Mouse (Mus musculus) gastrocnemius, postnatal 4 days (tissue): ENCODE data around the gene Wdr18. TPM values are rescaled to one million over a fixed set of nuclear protein-coding genes. Genes with fewer than 3 reads are reported as not detected.
"Not testable (repeated sequence)": the region's sequence is repeated elsewhere in the genome, so short reads cannot be mapped to it uniquely, and the experiment has no call there.

Experiments used
- DNase-seq, 2 experiments: peaks; one replicate each; pipeline ENCODE4 v3.0.0; 2021 to 2022; ENCODE audit warnings: low spot score in 2 of 2, mixed read lengths in 2 of 2
- total RNA-seq, 2 experiments: library from RNA; stranded (reverse); gene quantifications; 2 replicates each; pipeline ENCODE4 v1.2.3; 2021

Gene Wdr18
- total RNA-seq, 2 experiments from 2014 or later: 27.7 to 28.3 TPM

DNA sequence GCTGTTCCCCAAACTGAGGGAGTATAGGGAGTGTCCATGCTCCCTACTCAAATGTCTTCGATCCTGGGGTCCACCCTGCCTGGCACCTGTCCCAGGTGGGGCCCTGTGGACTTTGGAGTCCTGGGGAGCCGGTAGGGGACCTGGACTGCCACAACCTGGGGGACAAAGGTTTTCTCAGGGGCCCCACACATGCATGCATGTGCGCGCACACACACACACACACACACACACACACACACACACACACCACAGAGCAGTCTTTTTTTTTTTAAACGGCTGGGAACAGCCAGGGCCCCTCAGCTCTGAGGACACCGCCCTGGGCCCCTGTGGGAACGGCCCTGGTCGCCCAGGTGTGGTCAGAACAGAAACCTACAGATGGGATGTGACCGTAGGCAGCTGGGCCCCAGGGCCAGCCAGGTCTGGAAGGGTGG lies 16.5 kb upstream of the Wdr18 start:
- no peak for DNase-seq

DNA sequence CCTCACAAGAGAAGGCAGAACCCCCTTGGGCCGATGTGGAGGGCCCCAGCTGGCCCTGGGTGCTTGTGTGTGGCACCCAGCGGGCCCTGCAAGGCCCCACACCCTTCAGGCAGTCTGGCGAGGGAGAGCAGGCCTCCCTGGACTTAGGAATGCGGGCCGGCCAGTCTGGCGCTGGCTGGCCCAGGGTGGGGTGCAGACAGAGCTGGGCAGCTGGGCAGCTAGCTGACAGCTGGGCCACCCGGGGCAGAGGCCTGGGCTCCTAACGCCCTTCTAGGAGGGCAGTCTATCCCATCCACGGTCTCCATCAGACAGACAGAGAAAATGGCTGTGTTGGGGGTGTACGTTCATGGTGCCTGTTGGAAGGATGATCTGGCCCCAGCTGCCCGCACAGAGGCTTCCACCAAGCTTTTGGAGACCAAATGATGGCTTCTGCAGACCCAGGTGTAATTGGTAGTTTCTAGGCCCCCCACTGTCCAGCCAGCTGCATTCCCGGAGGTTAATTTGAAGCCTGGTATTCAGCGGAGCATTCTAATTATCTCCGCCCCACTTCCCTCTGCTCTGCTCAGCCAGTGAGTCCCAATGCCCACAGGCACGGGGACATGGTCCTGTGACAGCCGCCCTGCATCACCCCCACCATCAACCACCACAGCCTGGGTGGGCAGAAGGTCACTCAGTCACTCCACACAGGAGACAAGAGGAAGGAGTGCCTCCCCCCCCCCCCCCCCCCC lies 14.3 kb upstream of the Wdr18 start:
- no peak for DNase-seq

DNA sequence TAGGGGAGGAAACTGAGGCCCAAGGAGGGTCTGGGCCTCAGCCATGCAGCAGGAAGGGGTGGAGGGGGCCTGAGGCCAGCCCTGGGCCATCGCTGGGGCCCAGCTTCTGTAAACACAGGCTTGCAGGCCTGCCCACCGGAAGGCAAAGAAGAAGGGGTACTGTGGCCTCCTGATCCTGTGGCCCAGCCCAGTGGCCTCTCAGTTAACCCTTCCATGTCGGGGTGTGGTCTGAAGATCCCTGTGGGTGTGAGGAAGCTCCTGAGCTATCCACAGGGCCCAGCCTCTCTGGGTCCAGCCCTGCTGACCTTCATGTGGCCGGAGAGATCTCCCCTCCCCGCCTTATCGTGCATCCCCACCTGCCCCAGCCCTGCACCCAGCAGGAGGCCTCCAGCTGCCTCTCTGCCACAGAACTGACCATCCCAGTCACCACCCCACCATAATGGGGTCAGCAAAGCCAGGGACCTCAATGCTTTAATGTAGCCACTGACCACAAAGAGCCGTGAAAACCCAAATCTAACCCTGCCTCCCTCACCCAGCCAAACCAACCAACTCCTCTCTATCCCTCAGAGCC lies 13.1 kb upstream of the Wdr18 start:
- DNase-seq: no peak

DNA sequence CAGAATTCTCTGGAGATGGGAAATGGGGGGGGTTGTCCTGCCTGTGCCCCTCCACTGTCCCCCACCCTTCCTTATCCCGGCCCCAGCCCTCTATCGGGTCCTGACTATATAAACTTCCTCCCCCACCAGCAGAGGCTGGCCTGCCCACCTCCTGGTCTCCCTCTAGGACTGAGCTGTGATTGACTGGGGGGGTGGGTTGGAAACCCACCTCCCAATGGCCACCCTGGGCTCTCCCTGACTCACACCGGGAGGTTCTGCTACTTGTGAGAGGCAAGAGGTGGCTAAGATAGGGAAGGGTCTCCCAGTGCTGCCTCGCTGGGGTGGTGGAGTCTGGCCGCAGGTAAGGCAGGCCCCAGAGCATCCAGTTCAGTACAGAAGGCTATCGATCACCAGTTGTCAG lies 12.4 kb upstream of the Wdr18 start:
- DNase-seq: no peak

DNA sequence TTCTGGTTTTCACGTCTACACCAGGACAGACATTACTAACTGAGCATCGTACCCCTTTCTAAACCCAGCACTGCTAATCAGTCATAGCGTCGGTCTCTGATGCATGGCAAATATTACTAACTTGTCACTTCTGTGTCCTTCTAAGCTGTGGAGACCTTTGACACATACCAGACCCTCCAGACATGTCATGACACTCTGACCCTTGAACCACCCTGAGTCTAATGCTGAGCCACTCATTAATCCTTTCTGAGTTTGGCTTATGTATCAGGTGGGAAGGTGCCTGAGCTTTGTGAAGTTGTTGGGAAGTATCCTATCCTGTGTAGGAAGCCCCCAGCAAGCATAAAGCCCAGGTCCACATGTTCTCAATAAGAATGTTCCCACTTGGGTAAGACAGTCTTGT lies 10.1 kb upstream of the Wdr18 start:
- no peak for DNase-seq

DNA sequence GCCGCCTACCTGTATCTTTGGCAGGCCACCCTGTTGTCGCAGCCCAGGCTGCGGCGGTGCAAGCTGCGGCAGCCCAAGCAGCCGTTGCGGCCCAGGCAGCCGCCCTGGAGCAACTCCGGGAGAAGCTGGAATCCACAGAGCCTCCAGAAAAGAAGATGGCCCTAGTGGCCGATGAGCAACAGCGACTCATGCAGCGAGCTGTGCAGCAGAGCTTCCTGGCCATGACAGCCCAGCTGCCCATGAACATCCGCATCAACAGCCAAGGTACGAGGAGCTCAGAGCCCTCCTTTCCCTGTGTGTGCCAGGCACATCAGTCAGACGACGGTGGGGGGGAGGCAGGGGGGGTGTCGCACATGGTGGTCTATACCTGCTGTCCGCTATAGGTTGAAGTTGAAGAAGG lies 9.3 kb upstream of the Wdr18 start:
- DNase-seq: no peak

DNA sequence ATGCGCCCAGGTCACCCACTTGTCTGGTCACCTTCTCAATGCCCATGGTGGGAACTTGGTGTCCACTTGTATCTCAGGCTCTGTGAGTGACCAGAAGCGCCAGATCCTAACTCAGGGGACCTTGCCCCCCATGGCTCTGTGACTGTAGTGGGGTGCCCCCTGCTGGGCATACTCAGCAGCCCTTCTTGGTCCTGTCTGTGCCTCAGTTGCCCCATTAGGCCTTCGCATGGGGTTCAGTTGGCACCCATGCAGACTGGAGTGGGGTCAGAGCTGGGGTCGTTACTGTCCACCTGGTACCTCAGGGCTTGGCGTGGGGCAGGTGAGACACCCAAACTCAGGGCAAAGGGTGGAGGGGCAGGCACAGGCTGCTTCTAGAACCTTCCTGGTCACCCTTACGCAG lies 6.0 kb upstream of the Wdr18 start:
- DNase-seq: no peak

DNA sequence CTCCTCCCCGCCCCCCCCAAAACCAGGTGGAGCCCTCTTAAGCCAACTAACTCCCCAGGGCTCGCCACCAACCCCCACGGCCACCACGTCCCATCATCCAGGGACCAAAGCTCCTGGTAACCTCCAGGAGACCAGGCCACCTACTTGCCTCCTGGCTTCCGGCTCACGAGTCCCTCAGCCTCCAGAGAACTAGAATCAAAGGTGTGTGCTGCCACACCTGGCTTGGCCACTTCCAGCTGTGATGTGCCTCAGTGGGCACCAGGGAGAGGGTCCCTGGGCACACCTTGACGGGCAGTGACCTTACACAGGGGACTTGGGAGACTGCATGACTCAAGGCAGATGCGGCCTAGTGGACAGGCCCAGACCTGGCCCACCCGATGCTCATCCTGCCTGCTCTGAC lies 4.3 kb upstream of the Wdr18 start:
- no peak for DNase-seq

DNA sequence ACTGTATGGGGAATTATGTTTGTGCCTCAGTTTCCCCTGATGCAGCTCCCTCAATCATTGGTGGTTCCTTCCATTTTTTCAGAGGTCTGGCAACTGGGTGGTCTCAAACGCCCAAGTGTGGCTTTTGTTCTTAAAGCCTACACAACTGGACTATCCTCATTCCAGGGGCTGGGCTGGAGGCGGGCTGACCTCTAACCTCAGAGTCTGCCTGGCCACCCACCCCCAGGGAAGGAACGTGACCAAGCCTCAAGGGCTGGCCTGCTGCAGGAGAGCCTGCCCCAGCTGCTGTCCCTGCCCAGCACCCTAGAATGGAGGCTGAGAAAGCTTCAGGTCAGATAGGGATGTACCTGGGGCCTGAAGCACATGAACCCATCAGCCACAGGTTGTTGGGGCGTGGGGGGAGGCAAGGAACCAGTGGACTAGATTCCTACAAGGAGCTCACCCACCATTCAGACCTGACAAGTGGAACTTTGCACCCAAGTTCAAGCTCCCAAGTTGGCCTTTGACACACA lies 3.3 kb upstream of the Wdr18 start:
- no peak for DNase-seq

DNA sequence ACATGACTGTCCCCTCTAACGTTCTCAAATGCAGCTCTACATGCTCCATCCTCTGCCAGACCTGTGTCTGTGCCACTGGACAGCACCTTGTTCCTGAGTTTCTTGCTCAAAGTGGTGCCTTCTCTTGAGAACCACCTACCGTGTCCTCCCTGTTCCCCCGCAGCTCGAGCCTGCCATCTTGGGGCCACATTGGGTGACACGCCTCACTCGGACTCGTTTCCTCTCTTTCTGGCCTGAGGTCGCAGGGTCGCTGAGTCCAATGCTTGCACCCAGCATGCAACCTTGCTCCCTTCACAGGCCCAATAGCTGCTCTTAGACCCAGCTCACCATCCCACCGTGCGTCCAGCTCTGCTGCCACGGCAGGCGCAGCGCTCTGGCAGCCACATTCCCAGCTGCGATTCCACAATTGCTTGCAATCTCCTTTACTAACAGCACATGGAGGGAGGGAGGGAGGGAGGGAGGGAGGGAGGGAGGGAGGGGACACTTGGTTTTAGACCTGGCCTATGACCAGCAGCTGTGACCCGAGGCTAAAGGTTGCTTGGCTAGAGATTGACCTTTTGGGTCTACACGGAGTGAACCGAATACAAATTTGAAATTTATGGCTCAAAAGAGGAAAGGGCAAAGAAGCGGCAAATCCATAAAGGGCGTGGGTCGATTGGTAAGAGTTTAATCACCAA lies 1.7 kb upstream of the Wdr18 start:
- DNase-seq: peak; percentile 70 to 81

DNA sequence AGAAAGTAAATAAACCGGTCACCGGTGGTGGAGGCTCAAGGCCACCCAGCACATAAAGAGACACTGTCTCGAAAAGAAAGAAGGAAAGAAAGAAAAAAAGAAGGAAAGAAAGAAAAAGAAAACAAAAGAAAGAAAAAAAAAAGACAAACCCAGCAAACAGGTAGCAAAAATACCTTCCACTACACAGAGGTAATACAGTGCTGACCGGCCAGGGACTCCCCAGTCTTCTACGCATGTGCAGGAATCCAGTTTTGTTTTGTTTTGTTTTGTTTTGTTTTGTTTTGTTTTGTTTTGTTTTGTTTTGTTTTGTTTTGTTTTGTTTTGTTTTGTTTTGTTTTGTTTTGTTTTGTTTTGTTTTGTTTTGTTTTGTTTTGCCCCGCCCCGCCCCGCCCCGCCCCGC lies 540 bp upstream of the Wdr18 start:
- DNase-seq: not testable (repeated sequence)

DNA sequence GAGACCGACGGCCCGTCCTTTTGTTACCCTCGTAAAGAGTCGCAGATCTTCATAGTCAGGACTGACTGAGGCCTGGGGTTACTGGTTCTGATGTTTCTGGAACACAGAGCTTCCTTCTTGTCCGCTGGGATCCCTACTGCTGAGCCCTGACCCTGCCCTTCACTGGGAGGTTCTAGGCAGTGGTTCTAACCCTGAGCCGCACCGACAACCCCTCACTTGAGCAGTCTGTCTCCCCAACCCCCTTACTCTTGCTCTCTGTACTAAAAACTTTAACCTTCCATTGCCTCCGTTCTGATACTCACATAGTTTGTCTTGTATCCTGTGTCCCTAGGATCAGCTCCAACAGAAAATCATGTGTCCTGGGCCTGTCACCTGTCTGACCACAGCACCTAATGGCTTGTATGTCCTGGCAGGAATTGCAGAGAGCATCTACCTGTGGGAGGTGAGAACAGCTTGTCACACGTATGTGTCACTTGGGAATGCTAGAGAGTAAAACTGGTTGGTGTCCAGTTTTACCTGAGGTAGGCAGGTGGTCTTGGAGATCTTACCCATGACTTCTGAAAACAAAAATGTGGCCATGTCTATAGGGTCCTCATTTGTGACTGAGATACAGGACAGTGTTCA lies 831 bp downstream of the Wdr18 start:
- no peak for DNase-seq

DNA sequence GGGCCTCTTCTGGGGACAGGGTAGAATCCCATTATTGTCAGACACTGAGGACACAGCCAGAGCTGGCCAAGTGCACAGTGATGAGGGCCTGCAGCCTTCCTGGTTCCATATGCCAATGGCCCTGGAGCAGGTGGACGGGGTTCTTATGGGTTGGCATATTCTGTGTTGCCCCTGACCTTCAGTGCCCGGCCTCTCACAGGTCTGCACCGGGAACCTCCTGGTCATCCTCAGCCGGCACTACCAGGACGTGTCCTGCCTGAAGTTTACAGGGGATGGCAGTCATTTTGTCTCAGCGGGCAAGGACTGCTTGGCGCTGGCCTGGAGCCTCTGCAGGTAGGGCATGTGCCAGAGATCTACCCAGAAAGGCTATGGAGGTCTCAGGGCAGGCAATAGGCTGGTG lies 4.8 kb downstream of the Wdr18 start:
- DNase-seq: no peak

DNA sequence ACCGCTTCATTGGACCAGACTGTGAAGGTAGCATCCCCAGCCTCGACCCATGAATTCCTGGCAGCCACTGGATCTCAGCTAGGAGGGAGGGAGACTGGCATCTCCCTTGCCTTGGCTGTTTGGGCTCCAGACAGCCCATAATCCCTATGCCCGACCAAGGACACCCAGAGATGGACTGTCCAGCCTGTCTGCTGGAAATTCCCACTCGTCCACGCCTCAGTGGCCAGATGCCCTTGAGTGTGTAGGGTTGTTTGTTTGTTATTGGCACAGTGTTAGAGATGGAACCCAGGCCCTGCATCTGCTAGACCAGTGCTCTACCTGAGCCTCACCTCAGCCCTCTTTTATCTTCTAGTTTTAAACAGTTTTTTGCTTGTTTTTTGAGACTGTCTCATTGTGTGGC lies 5.4 kb downstream of the Wdr18 start:
- DNase-seq: no peak

DNA sequence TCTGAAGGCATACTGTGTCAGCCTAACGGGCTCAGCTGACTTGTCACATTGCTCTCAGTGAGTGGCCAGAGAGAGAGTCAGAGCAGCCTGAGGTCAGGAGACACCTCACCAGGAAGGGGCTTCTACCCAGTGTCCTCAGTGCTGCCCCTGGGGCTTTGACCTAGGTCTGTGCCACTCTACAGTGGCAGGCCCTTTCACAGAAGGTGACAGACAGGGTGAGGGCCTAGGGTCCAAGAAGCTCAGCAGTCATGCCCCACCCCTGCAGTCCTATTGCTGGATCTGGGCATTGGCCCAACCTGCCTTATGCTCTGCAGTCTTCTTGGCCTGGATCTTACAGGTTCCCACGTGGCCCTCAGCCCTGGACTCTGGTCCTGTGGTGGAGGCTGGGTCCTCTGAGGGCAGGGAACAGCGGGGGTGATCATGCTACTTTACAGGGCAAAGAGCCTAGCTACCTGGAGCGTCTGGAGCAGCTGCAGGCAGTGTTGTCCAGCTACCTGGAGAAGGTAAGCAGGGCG lies 7.0 kb downstream of the Wdr18 start:
- no peak for DNase-seq

DNA sequence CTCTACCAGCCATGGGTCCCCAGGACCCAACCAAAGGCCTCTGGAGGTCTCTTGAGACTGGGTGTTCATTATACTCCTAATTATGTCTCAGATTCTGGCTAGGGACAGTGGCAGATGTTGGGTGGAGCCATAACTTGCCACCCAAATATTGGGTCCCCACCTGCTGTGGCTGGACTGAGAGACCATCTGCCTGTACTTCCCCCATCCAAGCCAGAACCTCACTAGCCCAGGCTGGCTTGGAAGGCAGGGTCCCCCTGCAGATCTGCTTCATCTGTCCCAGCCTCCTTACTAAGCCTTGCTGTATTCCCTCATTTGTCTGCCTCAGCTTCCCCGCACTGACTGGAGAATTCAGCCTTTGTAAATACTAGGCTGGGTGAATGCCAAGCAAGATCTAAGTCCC lies 8.2 kb downstream of the Wdr18 start:
- no peak for DNase-seq

DNA sequence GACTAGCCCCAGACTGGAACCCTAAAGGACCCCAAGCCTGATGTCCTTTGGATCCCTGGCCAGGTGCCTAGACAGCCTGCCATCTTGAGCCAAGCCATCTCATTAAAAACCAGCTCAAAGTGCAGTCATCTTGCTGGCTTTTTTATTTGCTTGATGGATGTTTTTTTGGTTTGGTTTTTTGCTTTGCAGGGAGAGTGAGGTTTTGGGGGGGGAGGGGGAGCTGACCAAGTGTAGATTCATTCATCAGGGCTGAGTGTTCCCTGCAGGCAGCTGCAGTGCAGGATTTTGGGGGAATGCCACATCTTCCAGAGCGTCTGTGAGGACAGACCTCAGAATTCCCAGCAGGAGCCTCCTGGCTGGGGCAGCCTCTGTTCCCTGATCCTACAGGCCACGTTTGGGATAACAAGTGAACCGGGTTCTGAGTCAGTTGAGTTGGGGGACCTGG lies 9.2 kb downstream of the Wdr18 start:
- no peak for DNase-seq

DNA sequence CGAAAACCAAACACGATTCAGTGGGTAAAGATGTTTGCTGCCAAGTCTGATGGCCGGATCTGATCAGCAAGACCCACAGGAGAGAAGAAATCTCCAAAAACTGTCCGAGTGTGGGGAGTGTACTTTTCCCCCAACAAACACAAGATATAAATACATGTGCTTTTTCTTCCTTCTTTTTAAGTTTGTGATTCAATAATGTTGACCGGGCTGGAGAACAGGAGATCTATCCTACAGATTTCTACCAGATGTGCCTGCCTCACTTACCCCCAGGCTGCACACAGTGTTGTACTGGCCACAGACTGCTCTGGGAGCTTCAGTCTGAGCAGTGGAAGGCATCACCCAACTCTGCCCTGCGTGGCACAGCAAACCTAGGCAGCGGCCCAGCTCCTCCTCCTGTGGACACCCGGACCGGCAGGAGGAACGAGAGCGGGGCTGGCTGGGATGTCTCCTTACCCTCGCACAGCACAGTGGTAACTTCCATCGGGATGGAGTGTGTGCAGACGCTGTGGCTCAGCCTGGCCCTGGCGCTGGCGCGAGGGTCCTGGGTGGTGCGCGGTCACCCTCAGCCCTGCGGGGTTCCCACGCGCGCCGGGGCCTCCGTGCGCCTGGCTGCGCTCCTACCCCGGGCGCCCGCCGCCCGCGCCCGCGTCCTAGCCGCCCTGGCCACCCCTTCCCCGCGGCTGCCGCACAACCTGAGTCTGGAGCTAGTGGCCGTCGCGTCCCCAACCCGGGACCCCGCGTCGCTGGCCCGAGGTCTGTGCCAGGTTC lies 10.6 kb downstream of the Wdr18 start, which contains the start of gene Grin3b:
Grin3b (plus strand) TSS at position 301 of the 768 bp plus-strand sequence.
- no peak for DNase-seq

DNA sequence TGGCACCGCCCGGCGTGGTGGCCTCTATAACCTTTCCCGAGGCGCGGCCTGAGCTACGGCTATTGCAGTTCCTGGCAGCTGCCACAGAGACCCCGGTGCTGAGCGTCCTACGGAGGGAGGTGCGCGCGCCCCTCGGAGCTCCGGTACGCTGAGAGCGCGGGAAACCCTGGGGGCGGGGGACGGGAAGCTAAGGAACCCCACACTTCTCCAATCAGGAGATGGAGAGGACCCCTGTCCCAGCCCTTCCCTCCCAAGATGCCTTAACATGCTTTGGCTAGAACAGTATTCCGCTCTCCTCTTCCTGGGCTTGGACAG lies 11.2 kb downstream of the Wdr18 start:
- no peak for DNase-seq

DNA sequence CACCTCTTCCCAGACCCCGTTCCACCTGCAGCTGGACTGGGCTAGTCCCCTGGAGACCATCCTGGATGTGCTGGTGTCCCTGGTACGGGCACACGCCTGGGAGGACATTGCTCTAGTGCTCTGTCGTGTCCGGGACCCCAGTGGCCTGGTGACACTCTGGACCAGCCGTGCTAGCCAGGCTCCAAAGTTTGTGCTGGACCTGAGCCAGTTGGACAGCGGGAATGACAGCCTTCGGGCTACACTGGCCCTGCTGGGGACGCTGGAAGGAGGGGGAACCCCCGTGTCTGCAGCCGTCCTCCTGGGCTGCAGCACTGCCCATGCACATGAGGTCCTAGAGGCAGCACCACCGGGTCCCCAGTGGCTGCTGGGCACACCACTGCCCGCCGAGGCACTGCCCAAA lies 12.9 kb downstream of the Wdr18 start:
- no peak for DNase-seq

DNA sequence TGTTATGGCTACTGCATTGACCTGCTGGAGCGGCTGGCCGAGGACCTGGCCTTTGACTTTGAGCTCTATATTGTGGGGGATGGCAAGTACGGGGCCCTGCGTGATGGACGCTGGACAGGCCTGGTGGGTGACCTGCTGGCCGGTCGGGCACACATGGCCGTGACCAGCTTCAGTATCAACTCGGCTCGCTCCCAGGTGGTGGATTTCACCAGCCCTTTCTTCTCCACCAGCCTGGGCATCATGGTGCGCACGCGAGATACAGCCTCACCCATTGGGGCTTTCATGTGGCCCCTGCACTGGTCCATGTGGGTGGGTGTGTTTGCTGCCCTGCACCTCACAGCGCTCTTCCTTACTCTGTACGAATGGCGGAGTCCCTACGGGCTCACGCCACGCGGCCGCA lies 14.1 kb downstream of the Wdr18 start:
- DNase-seq: no peak
